Mouse (Mus musculus) midbrain, embryonic 15.5 days (tissue): ENCODE results near the gene Armc7. TPM values are rescaled to one million over a fixed set of nuclear protein-coding genes. Genes with fewer than 3 reads are reported as not detected.
"Not testable (repeated sequence)": the region's sequence is repeated elsewhere in the genome, so short reads cannot be mapped to it uniquely, and the experiment has no call there.

Source experiments
- ATAC-seq: fragments of 200-750 bp; cut with Nextera tagmentation; replicated peaks from 2 replicates; pipeline ENCODE4 v1.8.0; 2017; ENCODE audit warnings: moderate TSS enrichment
- H3K27ac ChIP-seq: fragments of 300-500 bp; sonication (generic); 2 replicates; pipeline ENCODE4 v1.5.1; 2015; ENCODE audit warnings: mild to moderate bottlenecking, inconsistent platforms
- H3K27me3 ChIP-seq: fragments of 300-500 bp; sonication (generic); replicated peaks from 2 replicates; pipeline ENCODE4 v1.6.1; 2015; ENCODE audit warnings: inconsistent platforms
- H3K36me3 ChIP-seq: fragments of 300-500 bp; sonication (generic); replicated peaks from 2 replicates; pipeline ENCODE4 v1.6.1; 2015; ENCODE audit warnings: inconsistent platforms
- H3K4me1 ChIP-seq: fragments of 300-500 bp; sonication (generic); 2 replicates; pipeline ENCODE4 v1.6.1; 2015; ENCODE audit warnings: inconsistent platforms
- H3K4me2 ChIP-seq: fragments of 300-500 bp; sonication (generic); 2 replicates; pipeline ENCODE4 v1.6.1; 2015; ENCODE audit warnings: inconsistent platforms, mild to moderate bottlenecking, moderate library complexity
- H3K4me3 ChIP-seq: fragments of 300-500 bp; sonication (generic); 2 replicates; pipeline ENCODE4 v1.5.1; 2015; ENCODE audit warnings: mild to moderate bottlenecking, inconsistent platforms
- H3K9ac ChIP-seq: fragments of 300-500 bp; sonication (generic); 2 replicates; pipeline ENCODE4 v1.6.1; 2015; ENCODE audit warnings: mild to moderate bottlenecking, inconsistent platforms
- H3K9me3 ChIP-seq: fragments of 300-500 bp; sonication (generic); 2 replicates; pipeline ENCODE4 v1.6.1; 2016; ENCODE audit warnings: inconsistent platforms
- WGBS: fragments of 180-500 bp; shearing (Covaris S2); methylation state at CpG from one replicate; pipeline ENCODE4 v1.1.7; 2015; ENCODE audit warnings: mixed read lengths; 5-methylcytosine and 5-hydroxymethylcytosine counted together
- polyA plus RNA-seq: library from polyadenylated mRNA; unstranded; fragments of >200 nt; fragmentation: Nextera tagmentation; extraction: Ambion mirVana; gene quantifications from 2 replicates; pipeline ENCODE4 v1.2.1, GENCODE M21; 2015

Gene Armc7
- polyA plus RNA-seq, 1 experiment from 2014 or later, result 20.9 TPM

GRCm38 (mm10) chr11:115481553-115482259 lies 6.2 kb downstream of the Armc7 start:
- Histone ChIP-seq H3K27ac (no peak overlapping the region), H3K4me1 (peaks cover 9% of the 10 kb centered on the region), H3K4me2 (no peak overlapping the region), H3K9ac (no peak overlapping the region), H3K4me3 (no peak overlapping the region), H3K9me3 (no peaks in the 10 kb centered on the region), H3K36me3 (0 out of 2 replicates have a peak, but pooled peaks cover 6% of the 10 kb centered on the region), H3K27me3 (no peaks in the 10 kb centered on the region)
- no peak for ATAC-seq
- WGBS, result 85% methylated on average over 6 of the region's 6 CpGs

DNA sequence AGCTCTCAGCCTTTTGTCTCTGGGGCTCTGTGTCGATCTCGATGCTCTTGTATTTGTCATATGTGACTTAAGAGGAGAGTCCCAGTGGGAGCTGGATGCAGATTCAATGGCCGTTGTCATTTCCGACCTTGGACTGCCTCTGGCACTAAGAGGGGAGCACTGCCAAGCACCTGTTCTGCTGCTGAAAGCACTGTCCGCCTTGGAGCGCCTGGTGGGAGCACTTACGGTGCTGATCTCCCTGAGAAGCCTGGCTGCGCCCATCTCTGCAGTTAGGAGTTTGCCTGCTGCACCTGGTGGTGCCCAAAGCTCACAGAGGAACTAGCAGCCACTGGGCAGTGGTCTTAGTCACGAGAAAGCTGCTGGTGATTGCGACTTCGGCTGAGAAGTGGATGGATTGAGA lies 7.8 kb downstream of the Armc7 start:
- no peak for ATAC-seq
- H3K36me3 ChIP-seq, result 0 out of 2 replicates have a peak, but pooled peaks cover 6% of the 10 kb centered on the region

DNA sequence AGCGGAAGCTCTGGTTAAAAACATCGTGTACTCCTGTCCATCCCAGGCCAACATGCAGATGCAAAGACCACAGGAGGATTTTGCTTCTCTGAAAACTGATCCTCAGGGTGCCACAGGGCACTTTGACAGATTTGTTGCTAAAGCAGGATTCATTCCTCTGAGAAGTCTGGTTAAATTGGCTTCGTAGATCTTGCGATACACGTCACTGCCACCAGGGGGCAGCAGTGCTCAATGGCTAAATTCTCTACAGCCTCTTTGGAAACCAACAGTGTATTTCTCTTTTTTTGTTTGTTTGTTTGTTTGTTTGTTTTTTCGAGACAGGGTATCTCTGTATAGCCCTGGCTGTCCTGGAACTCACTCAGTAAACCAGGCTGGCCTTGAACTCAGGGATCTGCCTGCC lies 8.3 kb downstream of the Armc7 start:
- no peak for ATAC-seq
- 0 out of 2 replicates have a peak, but pooled peaks cover 6% of the 10 kb centered on the region for H3K36me3 ChIP-seq
- H3K4me2 ChIP-seq, result no peak overlapping the region
- H3K27me3 ChIP-seq, result no peaks in the 10 kb centered on the region
- H3K4me1 ChIP-seq, result no peaks in the 10 kb centered on the region
- H3K9me3 ChIP-seq, result no peaks in the 10 kb centered on the region
- H3K27ac ChIP-seq, result no peak overlapping the region
- H3K4me3 ChIP-seq, result no peak overlapping the region
- WGBS, result 18% methylated on average over 6 of the region's 6 CpGs
- no peak overlapping the region for H3K9ac ChIP-seq

More for the DNA sequence above, 7.8 kb downstream of the Armc7 start:
- H3K4me2 ChIP-seq, result no peak overlapping the region
- H3K27me3 ChIP-seq, result no peaks in the 10 kb centered on the region
- 70% methylated on average over 11 of the region's 11 CpGs for WGBS
- H3K9me3 ChIP-seq, result no peaks in the 10 kb centered on the region
- no peak overlapping the region for H3K27ac ChIP-seq
- H3K4me3 ChIP-seq, result no peak overlapping the region
- no peaks in the 10 kb centered on the region for H3K4me1 ChIP-seq
- 0 out of 2 replicates have a peak overlapping the region, but pooled peaks have one; percentile 17 for H3K9ac ChIP-seq

- H3K9me3 ChIP-seq, result no peaks in the 10 kb centered on the region
- ATAC-seq, result no peak
- no peaks in the 10 kb centered on the region for H3K27me3 ChIP-seq
- no peak overlapping the region for H3K4me2 ChIP-seq
- 22% methylated on average over 12 of the region's 12 CpGs for WGBS
- 0 out of 2 replicates have a peak, but pooled peaks cover 7% of the 10 kb centered on the region for H3K36me3 ChIP-seq
- H3K4me1 ChIP-seq, result peaks cover 2% of the 10 kb centered on the region
- H3K9ac ChIP-seq, result no peak overlapping the region
- H3K4me3 ChIP-seq, result no peak overlapping the region
- H3K27ac ChIP-seq, result 0 out of 2 replicates have a peak overlapping the region, but pooled peaks have one; percentile 8
Observed at GRCm38 (mm10) chr11:115485155-115485554, 9.7 kb downstream of the Armc7 start.

GRCm38 (mm10) chr11:115488551-115489104 lies 13.2 kb downstream of the Armc7 start:
- no peaks in the 10 kb centered on the region for H3K27me3 ChIP-seq
- H3K27ac ChIP-seq, result no peak overlapping the region
- no peak for ATAC-seq
- peaks cover 21% of the 10 kb centered on the region for H3K4me1 ChIP-seq
- 0 out of 2 replicates have a peak, but pooled peaks cover 4% of the 10 kb centered on the region for H3K36me3 ChIP-seq
- WGBS, result 89% methylated on average over 19 of the region's 19 CpGs
- no peak overlapping the region for H3K4me3 ChIP-seq
- H3K4me2 ChIP-seq, result no peak overlapping the region
- H3K9ac ChIP-seq, result no peak overlapping the region
- no peaks in the 10 kb centered on the region for H3K9me3 ChIP-seq

- no peaks in the 10 kb centered on the region for H3K9me3 ChIP-seq
- 20% methylated on average over 25 of the region's 25 CpGs for WGBS
- peak overlapping the region; percentile 74 for H3K4me3 ChIP-seq
- ATAC-seq, result peak; percentile 59
- H3K27ac ChIP-seq, result peak overlapping the region; percentile 85
- 0 out of 2 replicates have a peak, but pooled peaks cover 4% of the 10 kb centered on the region for H3K36me3 ChIP-seq
- H3K27me3 ChIP-seq, result 0 out of 2 replicates have a peak, but pooled peaks cover 2% of the 10 kb centered on the region
- peaks cover 21% of the 10 kb centered on the region for H3K4me1 ChIP-seq
- H3K4me2 ChIP-seq, result peak overlapping the region; percentile 67
- peak overlapping the region; percentile 68 for H3K9ac ChIP-seq
Observed at GRCm38 (mm10) chr11:115490441-115491355, 15.2 kb downstream of the Armc7 start.

- Histone ChIP-seq H3K9me3 (no peaks in the 10 kb centered on the region), H3K9ac (peak within 1 kb of the TSS; percentile 68), H3K4me2 (peak within 1 kb of the TSS; percentile 67), H3K4me1 (peaks cover 21% of the 10 kb centered on the region), H3K27ac (peak within 1 kb of the TSS; percentile 85), H3K27me3 (0 out of 2 replicates have a peak, but pooled peaks cover 2% of the 10 kb centered on the region), H3K4me3 (peak within 1 kb of the TSS; percentile 74), H3K36me3 (0 out of 2 replicates have a peak, but pooled peaks cover 4% of the 10 kb centered on the region)
- ATAC-seq, result peak; percentile 93
- WGBS, result under 1% methylated on average over 43 of the region's 43 CpGs
Observed at GRCm38 (mm10) chr11:115491356-115492083, 16.1 kb downstream of the Armc7 start, which contains the start of gene Nt5c. Gene Nt5c (minus strand): TSS chr11:115491862.

DNA sequence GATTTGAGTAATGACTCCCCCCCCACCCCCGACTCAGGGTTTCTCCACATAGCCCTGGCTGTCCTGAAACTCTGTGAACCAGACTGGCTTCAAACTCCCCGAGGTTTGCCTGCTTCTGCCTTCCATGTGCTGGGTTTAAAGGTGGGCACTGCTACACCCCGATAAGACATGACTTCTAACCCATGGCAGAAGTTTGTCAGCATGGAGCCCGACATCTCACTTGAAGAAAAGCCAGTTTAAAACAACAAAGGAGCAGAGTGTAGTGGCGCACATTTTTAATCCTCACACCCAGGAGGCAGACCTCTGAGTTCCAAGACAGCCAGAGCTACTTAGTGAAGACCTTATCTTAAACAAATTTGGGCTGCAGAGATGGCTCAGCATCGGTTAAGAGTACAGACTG lies 16.9 kb downstream of the Armc7 start:
- ATAC-seq, result no peak
- WGBS, result 30% methylated on average over 6 of the region's 6 CpGs
- Histone ChIP-seq H3K27ac (peak overlapping the region; percentile 85; the same call in 1 of the 2 replicates), H3K27me3 (0 out of 2 replicates have a peak, but pooled peaks cover 2% of the 10 kb centered on the region), H3K4me1 (peaks cover 21% of the 10 kb centered on the region), H3K36me3 (peaks cover 9% of the 10 kb centered on the region; the same call in 1 of the 2 replicates), H3K4me2 (peak overlapping the region; percentile 67), H3K9me3 (no peaks in the 10 kb centered on the region), H3K9ac (peak overlapping the region; percentile 68; the same call in 1 of the 2 replicates), H3K4me3 (peak overlapping the region; percentile 74)

- H3K27me3 ChIP-seq, ATAC-seq, H3K4me2 ChIP-seq, H3K4me1 ChIP-seq, H3K4me3 ChIP-seq, H3K9ac ChIP-seq, H3K9me3 ChIP-seq, H3K27ac ChIP-seq: not testable (repeated sequence)
- 90% methylated on average over 9 of the region's 9 CpGs for WGBS
- H3K36me3 ChIP-seq, result peaks cover 40% of the 10 kb centered on the region
Observed at GRCm38 (mm10) chr11:115496559-115496958, 21.1 kb downstream of the Armc7 start.

DNA sequence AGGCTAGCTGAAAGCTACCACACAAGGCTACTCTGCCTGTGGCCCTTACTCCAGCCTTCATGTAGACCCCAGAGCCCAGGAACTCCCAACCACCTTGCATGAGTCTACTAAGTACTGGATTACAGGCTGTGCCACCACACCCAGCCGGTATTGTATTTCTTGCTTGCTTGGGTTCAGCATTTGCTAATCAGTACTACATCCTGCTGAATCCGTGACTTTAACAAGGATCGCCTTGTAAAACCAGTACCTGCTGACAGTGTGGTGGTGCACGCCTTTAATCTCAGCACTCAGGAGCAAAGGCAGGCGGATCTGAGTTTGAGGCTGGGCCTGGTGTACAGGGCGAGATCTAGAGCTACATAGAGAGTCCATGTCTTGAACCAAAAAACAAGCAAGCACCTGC lies 27.2 kb downstream of the Armc7 start:
- ATAC-seq, result no peak
- no peaks in the 10 kb centered on the region for H3K27me3 ChIP-seq
- H3K36me3 ChIP-seq, result peaks cover 42% of the 10 kb centered on the region
- no peak overlapping the region for H3K4me3 ChIP-seq
- H3K9me3 ChIP-seq, result no peaks in the 10 kb centered on the region
- no peak overlapping the region for H3K9ac ChIP-seq
- WGBS, result 95% methylated on average over 6 of the region's 6 CpGs
- H3K4me2 ChIP-seq, result no peak overlapping the region
- peaks cover 36% of the 10 kb centered on the region for H3K4me1 ChIP-seq
- H3K27ac ChIP-seq, result no peak overlapping the region

- Histone ChIP-seq H3K9ac (no peak overlapping the region), H3K27ac (no peak overlapping the region), H3K4me1 (peaks cover 70% of the 10 kb centered on the region), H3K27me3 (no peaks in the 10 kb centered on the region), H3K36me3 (peaks cover 9% of the 10 kb centered on the region), H3K4me2 (no peak overlapping the region), H3K9me3 (no peaks in the 10 kb centered on the region), H3K4me3 (no peak overlapping the region)
- 70% methylated on average over 3 of the region's 3 CpGs for WGBS
- no peak for ATAC-seq
Observed at GRCm38 (mm10) chr11:115506586-115506985, 31.1 kb downstream of the Armc7 start.
